Mouse (Mus musculus) adrenal gland, postnatal 36 days (tissue): Measurements from ENCODE around the gene Fam57b. TPM values are rescaled to one million over a fixed set of nuclear protein-coding genes. Genes with fewer than 3 reads are reported as not detected.
"Not testable (repeated sequence)": the region's sequence is repeated elsewhere in the genome, so short reads cannot be mapped to it uniquely, and the experiment has no call there.

Experiments used
- DNase-seq, 2 experiments: peaks; one replicate each; pipeline ENCODE4 v3.0.0; 2021; ENCODE audit warnings: mixed read lengths in 1 of 2
- total RNA-seq, 2 experiments: library from RNA; stranded (reverse); gene quantifications; 2 replicates each; pipeline ENCODE4 v1.2.3; 2021

Fam57b gene
- total RNA-seq, 2 experiments from 2014 or later: 15.3 to 21.2 TPM

GRCm38 (mm10) chr7:126778147-126778546 is 19.3 kb upstream of the Fam57b start:
- DNase-seq: no peak

DNA sequence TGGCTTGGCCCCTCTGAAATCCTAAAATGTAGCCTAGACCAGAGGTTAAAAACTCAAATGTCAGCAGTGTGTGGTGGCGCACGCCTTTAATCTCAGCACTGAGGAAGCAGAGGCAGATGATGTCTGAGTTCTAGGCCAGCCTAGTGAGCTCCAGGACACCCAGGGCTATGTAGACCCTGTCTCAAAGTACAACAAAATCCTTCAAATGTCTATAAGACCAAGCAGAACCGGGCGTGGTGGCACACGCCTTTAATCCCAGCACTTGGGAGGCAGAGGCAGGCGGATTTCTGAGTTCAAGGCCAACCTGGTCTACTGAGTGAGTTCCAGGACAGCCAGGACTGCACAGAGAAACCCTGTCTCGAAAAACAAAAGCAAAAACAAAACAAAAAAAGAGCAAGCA is 18.4 kb upstream of the Fam57b start:
- not testable (repeated sequence) for DNase-seq

GRCm38 (mm10) chr7:126779983-126780970 is 17.2 kb upstream of the Fam57b start:
- peak; percentile 91 to 96 for DNase-seq

DNA sequence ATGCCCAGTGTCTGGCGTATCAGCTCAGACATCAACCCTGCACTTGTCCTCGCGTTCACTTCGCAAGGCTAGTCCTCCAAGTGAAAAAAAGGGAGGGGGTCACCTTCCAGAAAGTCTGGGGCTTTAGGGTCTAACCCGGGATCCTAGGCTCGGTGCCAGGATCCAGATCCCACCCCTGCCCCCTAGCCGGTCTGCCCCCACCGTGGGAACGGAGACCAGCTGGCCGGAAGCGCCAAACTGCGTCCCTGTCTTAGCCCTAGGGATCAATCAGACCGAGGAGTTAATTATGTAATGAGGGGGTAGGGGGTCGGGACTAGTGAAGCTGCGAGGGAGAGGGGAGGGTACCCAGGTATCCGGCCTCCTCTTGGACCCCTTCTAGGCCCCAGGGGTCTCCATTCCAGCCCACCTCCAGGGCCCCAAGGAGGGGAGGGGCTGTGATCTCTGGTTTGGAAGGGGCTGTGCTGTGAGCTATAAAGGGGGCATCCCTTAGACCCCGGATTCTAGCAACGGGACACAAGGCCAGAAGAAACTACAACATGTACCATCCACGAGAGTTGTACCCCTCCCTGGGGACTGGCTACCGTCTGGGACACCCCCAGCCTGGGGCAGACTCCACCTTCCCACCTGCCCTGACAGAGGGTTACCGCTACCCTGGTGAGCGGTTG is 16.4 kb upstream of the Fam57b start, which contains the start of gene Tbx6:
Gene Tbx6, plus strand, starts transcription at position 513 of the 665 bp plus-strand sequence.
- DNase-seq: no peak

GRCm38 (mm10) chr7:126781661-126782370 is 15.7 kb upstream of the Fam57b start:
- no peak for DNase-seq

GRCm38 (mm10) chr7:126782693-126783092 is 14.8 kb upstream of the Fam57b start:
- DNase-seq: no peak

GRCm38 (mm10) chr7:126784469-126784868 is 13.0 kb upstream of the Fam57b start:
- no peak for DNase-seq

- DNase-seq: no peak
Observed at GRCm38 (mm10) chr7:126785056-126785455, 12.4 kb upstream of the Fam57b start.

DNA sequence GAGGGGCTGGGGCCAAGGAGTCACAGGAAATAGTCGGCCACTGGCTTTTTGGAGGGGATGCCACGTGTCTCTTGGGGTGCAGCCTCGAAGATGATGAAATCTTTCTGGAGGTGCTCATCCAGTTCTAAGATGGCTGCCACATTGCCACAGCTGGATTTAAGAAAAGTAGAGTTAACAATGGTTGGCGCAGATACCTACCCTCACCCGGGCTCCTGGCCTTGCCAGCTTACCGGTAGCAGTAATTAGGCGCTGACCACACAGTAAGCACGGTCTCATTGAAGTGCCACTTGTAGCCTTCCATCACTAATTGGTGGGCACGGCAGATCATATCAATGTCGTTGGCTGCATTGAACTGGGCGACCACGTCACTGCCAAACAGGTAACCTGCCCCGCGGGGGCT is 11.3 kb upstream of the Fam57b start:
- no peak for DNase-seq

- DNase-seq: no peak
Observed at GRCm38 (mm10) chr7:126789141-126789540, 8.3 kb upstream of the Fam57b start.

GRCm38 (mm10) chr7:126791851-126792720 is 5.4 kb upstream of the Fam57b start, which contains the start of gene Ppp4c:
Gene Ppp4c, minus strand, starts transcription at chr7:126792496.
- peak; percentile 97 to 98 for DNase-seq

DNA sequence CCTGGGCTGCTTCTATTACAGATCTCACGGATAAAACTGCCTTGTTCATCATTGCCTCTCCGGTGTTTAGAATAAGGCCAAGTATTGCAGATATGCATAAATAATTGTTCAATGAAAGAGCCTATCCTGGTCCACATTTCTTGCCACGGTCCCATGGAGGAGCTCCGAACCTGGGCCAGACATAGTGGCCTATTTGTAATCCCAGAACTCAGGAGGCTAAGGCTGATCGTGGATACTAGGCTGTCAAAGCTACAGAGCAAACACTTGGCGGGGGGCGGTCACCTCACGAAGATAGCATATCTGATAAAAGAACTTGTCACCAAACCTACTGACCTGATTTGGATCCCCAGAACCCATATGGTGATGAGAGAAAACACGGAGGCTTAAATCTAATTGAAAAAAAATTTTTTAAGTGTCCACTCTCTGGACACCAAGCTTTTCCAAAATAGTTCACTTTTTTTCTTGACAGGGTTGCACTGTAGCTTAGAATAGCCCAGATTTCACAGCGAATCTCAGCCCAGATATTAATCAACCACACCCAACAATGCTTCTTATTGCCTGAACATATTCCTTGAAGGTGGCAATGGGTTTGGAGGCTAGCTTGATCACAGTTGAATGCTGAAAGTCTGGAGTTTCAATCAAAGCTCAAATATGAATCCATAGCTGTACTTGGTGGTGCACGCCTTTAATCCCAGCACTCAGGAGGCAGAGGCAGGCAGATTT is 4.6 kb upstream of the Fam57b start:
- no peak for DNase-seq

DNA sequence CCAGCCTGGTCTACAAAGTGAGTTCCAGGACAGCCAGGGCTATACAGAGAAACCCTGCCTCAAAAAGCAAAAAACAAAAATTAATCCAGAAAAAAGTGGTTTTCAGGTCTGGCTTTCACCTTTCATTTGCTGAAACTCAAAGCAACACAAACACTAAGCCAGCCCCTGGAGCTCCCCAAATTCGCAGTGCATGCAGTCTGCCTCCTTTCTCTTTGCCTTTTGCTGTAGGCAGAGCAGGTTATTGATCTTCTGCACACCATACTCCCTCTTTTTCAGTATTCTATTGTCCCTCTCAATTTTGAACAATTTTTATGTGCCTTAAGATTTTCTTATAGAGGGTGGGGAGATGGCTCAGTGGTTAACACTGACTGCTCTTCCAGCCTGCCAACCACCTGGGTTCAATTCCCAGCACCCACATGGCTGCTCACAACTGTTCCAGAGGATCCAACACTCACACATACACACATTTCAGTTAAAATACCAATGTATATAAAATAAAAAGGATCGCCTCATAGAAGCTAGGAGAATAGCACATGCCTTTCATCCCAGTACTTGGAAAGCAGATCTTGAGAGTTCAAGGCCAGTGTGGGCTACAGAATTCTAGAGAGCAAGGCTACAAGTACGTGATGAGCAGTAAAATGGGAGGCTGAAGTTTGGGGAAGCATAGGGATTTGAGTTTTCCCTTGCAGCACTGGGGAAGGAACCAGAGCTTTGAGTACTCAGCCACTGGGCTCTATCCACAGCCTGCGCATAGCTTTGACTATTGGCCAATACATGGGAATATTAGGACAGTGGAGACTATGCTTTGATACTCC is 3.8 kb upstream of the Fam57b start:
- DNase-seq: no peak

GRCm38 (mm10) chr7:126794271-126794605 is 3.2 kb upstream of the Fam57b start:
- no peak for DNase-seq

DNA sequence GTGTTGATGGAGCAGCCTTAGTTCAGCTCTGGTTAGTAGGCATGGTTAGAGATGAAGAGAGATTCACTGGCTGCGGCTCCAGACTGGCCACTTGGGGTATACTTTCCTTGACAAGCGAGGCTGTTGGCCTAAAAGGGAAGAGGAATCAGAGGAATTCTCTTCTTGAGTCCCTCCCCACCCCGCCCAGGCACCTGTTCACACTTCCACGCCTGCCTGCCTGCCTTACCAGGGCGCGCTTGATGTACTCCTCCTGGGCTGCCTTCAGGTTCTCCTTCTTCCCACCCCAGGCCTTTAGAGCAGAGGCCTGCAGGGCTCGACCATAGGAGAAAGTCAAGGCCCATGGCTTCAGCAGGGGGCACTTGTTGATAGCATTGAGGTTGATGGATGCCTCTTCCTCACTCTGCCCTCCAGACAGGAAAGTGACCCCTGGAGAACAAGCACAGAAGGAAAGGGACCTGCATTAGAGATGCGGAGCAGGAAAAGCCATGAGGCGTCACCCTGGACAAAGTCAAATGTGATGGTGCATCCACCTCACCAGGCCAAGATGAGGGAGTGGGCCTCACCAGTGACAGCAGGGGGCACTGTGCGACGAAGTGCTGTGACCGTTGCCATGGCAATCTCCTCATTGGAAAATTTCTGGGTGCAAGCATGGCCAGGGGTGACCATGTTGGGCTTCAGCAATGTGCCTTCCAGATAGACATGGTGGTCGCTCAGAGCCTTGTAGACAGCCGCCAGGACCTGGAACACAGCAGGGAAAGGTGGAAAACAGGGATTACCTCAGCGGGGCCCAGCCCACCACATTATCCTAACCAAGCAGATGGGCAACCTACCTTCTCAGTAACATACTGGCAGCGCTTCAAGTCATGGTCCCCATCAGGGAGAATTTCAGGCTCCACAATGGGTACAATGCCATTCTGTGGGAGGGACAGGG is 1.8 kb upstream of the Fam57b start:
- DNase-seq: no peak

DNA sequence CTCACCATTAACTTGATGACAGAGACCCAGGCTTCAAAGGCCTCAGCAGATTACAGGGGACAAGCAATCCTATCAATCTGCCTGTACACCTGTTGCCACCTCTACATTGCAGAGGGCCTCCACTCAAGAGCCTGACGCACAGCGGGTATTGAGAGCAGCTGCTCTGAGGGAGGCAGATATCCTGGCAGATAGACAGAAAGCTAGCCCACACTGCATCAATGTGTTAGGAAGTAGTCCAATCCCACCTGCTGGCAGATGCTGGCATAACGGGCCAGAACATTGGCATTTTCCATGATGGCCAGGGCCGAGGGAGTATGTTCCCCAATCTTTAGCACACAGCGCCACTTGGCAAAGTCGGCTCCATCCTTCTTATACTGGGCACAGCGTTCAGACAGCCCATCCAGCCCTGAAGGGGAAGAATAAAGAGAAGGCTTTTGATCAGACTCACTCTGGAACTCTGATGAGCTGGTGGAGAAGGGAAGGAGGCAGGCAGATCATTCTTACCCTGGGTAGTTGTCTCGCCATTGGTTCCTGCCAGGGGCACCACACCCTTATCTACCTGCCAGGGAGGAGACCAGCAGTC is 1.0 kb upstream of the Fam57b start:
- no peak for DNase-seq

GRCm38 (mm10) chr7:126798127-126799049 is 920 bp downstream of the Fam57b start:
- DNase-seq: peak; percentile 73 to 82
